Mouse (Mus musculus): ENCODE measurements around the gene Pfn3.

DNA sequence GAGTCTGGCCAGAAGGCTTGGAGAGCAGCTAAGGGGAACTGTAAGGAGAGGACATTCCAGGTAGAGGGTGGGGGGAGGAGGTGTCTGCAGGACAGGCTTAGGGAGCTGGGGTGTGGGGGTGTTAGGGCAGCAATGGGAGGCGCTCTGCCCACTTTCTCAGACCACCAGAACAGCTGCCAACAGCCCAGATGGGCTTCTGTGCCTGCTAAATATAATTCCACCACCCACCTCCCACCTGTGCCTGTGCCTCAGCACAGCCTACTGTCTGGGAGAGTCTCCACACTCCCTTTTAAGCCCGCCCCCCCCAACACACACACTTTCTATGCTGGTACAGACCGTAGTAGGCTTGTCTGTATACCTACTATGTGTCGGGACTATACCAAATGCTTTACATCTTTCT lies 33.2 kb downstream of the Pfn3 start:
- TF ChIP-seq CTCF (IDR thresholded peaks at IDR 0.05; ENCODE audit: low read depth, low read length), result no peak
- TF ChIP-seq POLR2A (IDR thresholded peaks at IDR 0.05; ENCODE audit: borderline replicate concordance, low read depth, low read length), result no peak

All from bone marrow macrophage, adult 2 months (primary cell).